Mouse (Mus musculus): ENCODE measurements at regions not wholly inside any gene's neighbourhood (a gene's known extent, or its start where the extent isn't known, plus 50 kb on each side); places are given as distances from the start of the nearest gene placed in this dataset.

DNA sequence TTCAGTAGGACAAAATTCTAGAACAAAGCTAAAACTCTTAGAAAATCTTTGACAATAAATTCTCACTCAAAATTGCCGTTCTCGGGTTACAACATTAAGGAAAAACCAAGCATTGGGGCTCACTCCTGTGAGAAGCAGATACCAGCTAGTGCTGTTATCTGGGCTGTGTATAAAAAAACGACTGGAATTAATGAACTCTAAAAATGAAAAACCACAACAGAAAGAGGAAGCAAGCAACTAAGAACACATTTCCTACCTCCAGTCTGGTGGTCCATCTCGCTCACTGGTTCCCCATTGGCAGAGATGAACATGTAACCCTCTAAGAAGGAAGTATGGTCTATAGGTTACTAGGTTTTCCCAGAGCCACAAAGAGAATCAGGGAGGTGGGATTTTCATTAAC, 824.9 kb upstream of the 2610301B20Rik start:
- TF ChIP-seq POLR2A (IDR thresholded peaks at IDR 0.05; ENCODE audit: borderline replicate concordance, insufficient read depth, low read length) (no peak), CTCF (IDR thresholded peaks at IDR 0.05; ENCODE audit: borderline replicate concordance, insufficient read depth, low read depth, low read length) (no peak)

Data from cerebellum, adult 2 months (tissue).